Mouse (Mus musculus): ENCODE measurements at regions not wholly inside any gene's neighbourhood (a gene's known extent, or its start where the extent isn't known, plus 50 kb on each side); places are given as distances from the start of the nearest gene placed in this dataset.

- no peaks in the 10 kb centered on the region for H3K27me3 ChIP-seq (replicated peaks)
- H3K9ac ChIP-seq = no peak overlapping the region
- 42% methylated on average over 7 of the region's 7 CpGs for WGBS
- H3K36me3 ChIP-seq = no peaks in the 10 kb centered on the region
- no peak for ATAC-seq (ENCODE audit: extremely low read depth, insufficient number of reproducible peaks, low FRiP score, low TSS enrichment)
- H3K4me1 ChIP-seq = peaks cover 87% of the 10 kb centered on the region
- H3K4me3 ChIP-seq = no peak overlapping the region
- no peaks in the 10 kb centered on the region for H3K9me3 ChIP-seq
- peak overlapping the region; percentile 81 for H3K27ac ChIP-seq (replicated peaks)
- H3K4me2 ChIP-seq = peak overlapping the region; percentile 28
Measured at GRCm38 (mm10) chr15:59201386-59201785, 312.3 kb downstream of the Gm49356 start.

- peak overlapping the region; percentile 28 for H3K4me2 ChIP-seq
- H3K27me3 ChIP-seq (replicated peaks) = no peaks in the 10 kb centered on the region
- WGBS = 63% methylated on average over 19 of the region's 19 CpGs
- H3K4me1 ChIP-seq = peaks cover 80% of the 10 kb centered on the region
- no peaks in the 10 kb centered on the region for H3K9me3 ChIP-seq
- H3K4me3 ChIP-seq = no peak overlapping the region
- ATAC-seq (ENCODE audit: extremely low read depth, insufficient number of reproducible peaks, low FRiP score, low TSS enrichment) = no peak
- H3K27ac ChIP-seq (replicated peaks) = peak overlapping the region; percentile 81
- peak overlapping the region; percentile 19; the same call in 1 of the 2 replicates for H3K9ac ChIP-seq
- H3K36me3 ChIP-seq = no peaks in the 10 kb centered on the region
Measured at GRCm38 (mm10) chr15:59201894-59202670, 313.0 kb downstream of the Gm49356 start.

DNA sequence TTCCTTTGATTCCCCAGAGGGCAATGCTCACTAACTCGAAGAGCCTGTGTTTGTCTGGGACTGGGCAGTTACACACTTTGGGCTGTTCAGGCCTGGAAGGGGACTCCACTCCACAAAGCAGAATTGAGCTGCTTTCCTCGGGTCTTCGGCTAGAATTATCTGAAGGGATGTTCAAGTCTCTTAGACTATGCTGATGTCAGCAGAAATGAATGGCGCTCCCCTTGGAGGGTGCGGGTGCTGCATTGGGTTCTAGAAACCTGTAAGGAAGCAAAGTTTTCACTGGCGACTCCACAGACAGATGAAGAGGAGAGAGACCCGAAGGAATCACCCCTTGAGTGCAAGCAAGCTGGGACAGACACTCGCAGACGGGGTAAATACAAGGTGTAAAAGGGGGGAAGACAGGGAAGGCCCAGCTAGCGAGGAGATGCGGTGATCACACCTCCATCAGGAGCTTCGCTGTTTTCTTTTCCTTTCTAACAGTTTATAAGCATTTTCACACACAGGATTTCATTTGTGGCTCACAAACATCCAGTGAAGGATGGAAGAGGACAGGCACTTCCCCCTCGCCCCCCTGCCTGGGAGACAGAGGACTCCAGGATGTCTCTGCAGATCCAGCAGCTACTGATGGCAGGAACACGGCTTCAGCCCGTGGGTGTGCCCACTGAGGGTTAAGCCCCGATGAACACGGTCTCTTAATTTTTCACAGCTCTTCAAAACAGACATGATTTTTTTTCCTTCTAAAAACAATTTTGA, 314.2 kb downstream of the Gm49356 start:
- Histone ChIP-seq H3K9ac (peak overlapping the region; percentile 40; the same call in 1 of the 2 replicates), H3K4me2 (no peak overlapping the region; the same call in 1 of the 2 replicates), H3K4me3 (no peak overlapping the region), H3K27ac (replicated peaks) (peak overlapping the region; percentile 81), H3K9me3 (no peaks in the 10 kb centered on the region), H3K27me3 (replicated peaks) (no peaks in the 10 kb centered on the region), H3K36me3 (no peaks in the 10 kb centered on the region), H3K4me1 (peaks cover 75% of the 10 kb centered on the region)
- WGBS = 58% methylated on average over 17 of the region's 17 CpGs
- ATAC-seq (ENCODE audit: extremely low read depth, insufficient number of reproducible peaks, low FRiP score, low TSS enrichment) = no peak

GRCm38 (mm10) chr15:59203850-59204625, 314.9 kb downstream of the Gm49356 start:
- H3K4me1 ChIP-seq = peaks cover 67% of the 10 kb centered on the region
- no peaks in the 10 kb centered on the region for H3K27me3 ChIP-seq (replicated peaks)
- no peaks in the 10 kb centered on the region for H3K9me3 ChIP-seq
- no peak overlapping the region for H3K4me3 ChIP-seq
- no peak for ATAC-seq (ENCODE audit: extremely low read depth, insufficient number of reproducible peaks, low FRiP score, low TSS enrichment)
- peak overlapping the region; percentile 40; the same call in 1 of the 2 replicates for H3K9ac ChIP-seq
- peak overlapping the region; percentile 32 for H3K4me2 ChIP-seq
- peak overlapping the region; percentile 83 for H3K27ac ChIP-seq (replicated peaks)
- 53% methylated on average over 17 of the region's 17 CpGs for WGBS
- no peaks in the 10 kb centered on the region for H3K36me3 ChIP-seq

DNA sequence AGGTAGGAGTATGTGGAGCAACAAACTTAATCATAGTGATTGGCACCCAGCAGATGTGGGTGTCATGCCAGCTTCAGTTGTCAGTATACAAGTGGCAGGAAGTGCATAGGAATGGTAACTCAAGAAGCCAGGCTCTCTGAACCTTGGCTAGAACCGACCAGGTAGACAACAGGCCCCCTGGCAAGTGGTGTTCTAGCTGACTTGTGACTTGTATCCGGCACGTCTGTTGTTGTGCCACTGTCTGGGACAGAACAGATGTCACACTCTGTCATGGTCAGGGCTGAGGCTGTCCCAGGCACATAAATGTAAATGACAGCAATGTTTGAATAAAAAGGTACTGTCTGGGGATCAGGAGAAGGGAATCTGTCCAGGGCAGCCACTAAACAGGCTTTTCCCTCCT, 316.0 kb downstream of the Gm49356 start:
- WGBS = 66% methylated on average over 3 of the region's 3 CpGs
- Histone ChIP-seq H3K27ac (replicated peaks) (peak overlapping the region; percentile 83), H3K9ac (peak overlapping the region; percentile 44; the same call in 1 of the 2 replicates), H3K36me3 (no peaks in the 10 kb centered on the region), H3K4me2 (no peak overlapping the region), H3K27me3 (replicated peaks) (no peaks in the 10 kb centered on the region), H3K4me3 (no peak overlapping the region), H3K9me3 (no peaks in the 10 kb centered on the region), H3K4me1 (peaks cover 56% of the 10 kb centered on the region)
- no peak for ATAC-seq (ENCODE audit: extremely low read depth, insufficient number of reproducible peaks, low FRiP score, low TSS enrichment)

- H3K27me3 ChIP-seq (replicated peaks) = no peaks in the 10 kb centered on the region
- H3K4me3 ChIP-seq = no peak overlapping the region
- H3K4me2 ChIP-seq = no peak overlapping the region
- H3K36me3 ChIP-seq = no peaks in the 10 kb centered on the region
- H3K27ac ChIP-seq (replicated peaks) = peak overlapping the region; percentile 83
- peak; percentile 62; the same call in 1 of the 2 replicates for ATAC-seq (ENCODE audit: extremely low read depth, insufficient number of reproducible peaks, low FRiP score, low TSS enrichment)
- 41% methylated on average over 7 of the region's 7 CpGs for WGBS
- no peaks in the 10 kb centered on the region for H3K9me3 ChIP-seq
- H3K4me1 ChIP-seq = peaks cover 56% of the 10 kb centered on the region
- no peak overlapping the region for H3K9ac ChIP-seq
Measured at GRCm38 (mm10) chr15:59205544-59205943, 316.4 kb downstream of the Gm49356 start.

DNA sequence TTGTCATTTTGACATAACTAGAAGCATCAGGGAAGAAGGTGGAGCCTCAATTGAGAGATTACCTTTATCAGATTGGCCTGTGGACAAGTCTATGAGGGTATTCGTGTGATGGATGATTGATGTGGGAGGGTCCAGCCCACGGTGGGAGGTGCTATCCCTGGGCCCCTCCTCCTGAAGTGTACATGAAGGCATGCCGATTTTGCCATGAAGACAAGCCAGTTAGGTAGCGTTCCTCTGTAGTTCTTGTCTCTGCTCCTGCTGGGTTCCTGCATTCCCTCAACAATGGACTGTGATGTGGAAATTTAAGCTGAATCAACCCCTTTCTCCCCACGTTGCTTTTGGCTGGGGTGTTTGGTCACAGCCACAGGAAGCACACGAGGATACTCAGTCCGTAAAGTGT, 317.5 kb downstream of the Gm49356 start:
- Histone ChIP-seq H3K27ac (replicated peaks) (no peak overlapping the region), H3K36me3 (no peaks in the 10 kb centered on the region), H3K9me3 (no peaks in the 10 kb centered on the region), H3K4me2 (no peak overlapping the region), H3K27me3 (replicated peaks) (no peaks in the 10 kb centered on the region), H3K9ac (no peak overlapping the region), H3K4me1 (peaks cover 45% of the 10 kb centered on the region), H3K4me3 (no peak overlapping the region)
- no peak for ATAC-seq (ENCODE audit: extremely low read depth, insufficient number of reproducible peaks, low FRiP score, low TSS enrichment)
- 73% methylated on average over 7 of the region's 7 CpGs for WGBS

DNA sequence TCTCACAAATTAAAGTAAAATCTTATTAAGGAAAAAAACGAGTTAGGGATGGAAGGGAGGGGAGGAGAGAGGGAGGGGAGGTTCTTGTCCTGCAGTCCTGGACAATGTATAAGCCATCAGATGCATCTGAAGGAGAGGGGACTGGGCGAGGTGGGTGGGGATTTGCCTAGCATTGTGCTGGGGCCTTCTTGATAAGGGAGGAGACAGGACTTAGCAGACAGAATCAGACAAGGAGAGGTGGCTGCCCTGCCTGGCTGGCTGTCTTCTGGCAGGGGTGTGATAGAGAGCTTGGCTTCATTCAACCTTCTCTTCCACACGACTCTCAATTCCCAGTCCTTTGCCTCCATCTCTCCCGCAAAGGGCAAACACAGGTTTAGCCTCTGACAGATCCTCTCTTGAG, 318.9 kb downstream of the Gm49356 start:
- Histone ChIP-seq H3K4me2 (no peak overlapping the region), H3K36me3 (no peaks in the 10 kb centered on the region), H3K27ac (replicated peaks) (no peak overlapping the region), H3K4me1 (peaks cover 32% of the 10 kb centered on the region), H3K4me3 (no peak overlapping the region), H3K27me3 (replicated peaks) (no peaks in the 10 kb centered on the region), H3K9ac (no peak overlapping the region), H3K9me3 (no peaks in the 10 kb centered on the region)
- 48% methylated on average over 4 of the region's 4 CpGs for WGBS
- no peak for ATAC-seq (ENCODE audit: extremely low read depth, insufficient number of reproducible peaks, low FRiP score, low TSS enrichment)

GRCm38 (mm10) chr15:59212362-59212761, 323.3 kb downstream of the Gm49356 start:
- no peaks in the 10 kb centered on the region for H3K36me3 ChIP-seq
- H3K27ac ChIP-seq (replicated peaks) = no peak overlapping the region
- 60% methylated on average over 3 of the region's 3 CpGs for WGBS
- H3K9ac ChIP-seq = no peak overlapping the region
- no peaks in the 10 kb centered on the region for H3K27me3 ChIP-seq (replicated peaks)
- H3K9me3 ChIP-seq = no peaks in the 10 kb centered on the region
- no peak overlapping the region for H3K4me2 ChIP-seq
- H3K4me3 ChIP-seq = no peak overlapping the region
- no peak for ATAC-seq (ENCODE audit: extremely low read depth, insufficient number of reproducible peaks, low FRiP score, low TSS enrichment)
- H3K4me1 ChIP-seq = peaks cover 4% of the 10 kb centered on the region; the same call in 1 of the 2 replicates

DNA sequence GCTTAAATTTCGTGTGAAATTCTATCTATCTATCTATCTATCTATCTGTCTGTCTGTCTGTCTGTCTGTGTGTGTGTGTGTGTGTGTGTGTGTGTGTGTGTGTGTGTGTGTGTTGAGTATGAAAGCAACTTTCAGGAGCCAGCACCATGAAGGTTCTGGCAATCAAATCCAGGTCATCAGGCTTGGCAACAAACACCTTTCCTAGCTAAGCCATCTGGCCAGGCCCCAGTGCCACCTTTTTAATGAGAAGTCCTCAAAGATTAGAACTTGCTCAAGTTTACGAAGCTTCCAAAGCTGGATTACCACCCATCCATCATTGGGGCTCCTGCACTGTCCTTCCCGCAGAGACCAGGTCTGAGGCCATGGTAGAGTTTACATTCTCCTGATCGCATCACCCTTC, 325.0 kb downstream of the Gm49356 start:
- H3K9ac ChIP-seq = no peak overlapping the region
- H3K9me3 ChIP-seq = no peaks in the 10 kb centered on the region
- ATAC-seq (ENCODE audit: extremely low read depth, insufficient number of reproducible peaks, low FRiP score, low TSS enrichment) = no peak
- H3K4me3 ChIP-seq = no peak overlapping the region
- 68% methylated on average over 4 of the region's 4 CpGs for WGBS
- H3K27me3 ChIP-seq (replicated peaks) = no peaks in the 10 kb centered on the region
- no peaks in the 10 kb centered on the region for H3K36me3 ChIP-seq
- H3K27ac ChIP-seq (replicated peaks) = no peak overlapping the region
- H3K4me1 ChIP-seq = no peaks in the 10 kb centered on the region
- H3K4me2 ChIP-seq = no peak overlapping the region

DNA sequence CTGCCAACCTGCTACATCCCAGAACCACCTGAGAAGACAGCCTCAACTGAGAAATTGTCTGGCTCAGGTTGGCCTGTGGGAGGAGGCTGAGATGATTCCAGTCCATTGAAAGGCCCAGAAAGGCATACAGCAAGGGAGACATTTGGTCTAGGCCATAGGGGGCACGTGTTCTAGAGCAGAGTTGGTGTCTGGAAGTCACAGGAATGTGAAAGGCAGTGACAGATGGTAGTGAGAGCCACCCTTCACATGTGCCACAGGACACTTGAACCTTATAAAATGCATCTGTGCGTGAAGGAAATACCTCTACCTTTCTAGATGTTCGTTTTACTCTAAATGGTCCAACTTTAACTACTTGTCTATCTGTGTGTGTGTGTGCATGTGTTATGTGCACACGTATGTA, 326.1 kb downstream of the Gm49356 start:
- H3K4me1 ChIP-seq = no peaks in the 10 kb centered on the region
- no peak overlapping the region for H3K4me2 ChIP-seq
- WGBS = 81% methylated on average over 4 of the region's 4 CpGs
- no peak for ATAC-seq (ENCODE audit: extremely low read depth, insufficient number of reproducible peaks, low FRiP score, low TSS enrichment)
- H3K27ac ChIP-seq (replicated peaks) = no peak overlapping the region
- H3K36me3 ChIP-seq = no peaks in the 10 kb centered on the region
- H3K9ac ChIP-seq = no peak overlapping the region
- no peaks in the 10 kb centered on the region for H3K27me3 ChIP-seq (replicated peaks)
- H3K4me3 ChIP-seq = no peak overlapping the region
- H3K9me3 ChIP-seq = no peaks in the 10 kb centered on the region

Data from heart, embryonic 13.5 days (tissue).